Comparison of ENCODE assay signal across 17 mouse cellular contexts in the genomic region with DNA sequence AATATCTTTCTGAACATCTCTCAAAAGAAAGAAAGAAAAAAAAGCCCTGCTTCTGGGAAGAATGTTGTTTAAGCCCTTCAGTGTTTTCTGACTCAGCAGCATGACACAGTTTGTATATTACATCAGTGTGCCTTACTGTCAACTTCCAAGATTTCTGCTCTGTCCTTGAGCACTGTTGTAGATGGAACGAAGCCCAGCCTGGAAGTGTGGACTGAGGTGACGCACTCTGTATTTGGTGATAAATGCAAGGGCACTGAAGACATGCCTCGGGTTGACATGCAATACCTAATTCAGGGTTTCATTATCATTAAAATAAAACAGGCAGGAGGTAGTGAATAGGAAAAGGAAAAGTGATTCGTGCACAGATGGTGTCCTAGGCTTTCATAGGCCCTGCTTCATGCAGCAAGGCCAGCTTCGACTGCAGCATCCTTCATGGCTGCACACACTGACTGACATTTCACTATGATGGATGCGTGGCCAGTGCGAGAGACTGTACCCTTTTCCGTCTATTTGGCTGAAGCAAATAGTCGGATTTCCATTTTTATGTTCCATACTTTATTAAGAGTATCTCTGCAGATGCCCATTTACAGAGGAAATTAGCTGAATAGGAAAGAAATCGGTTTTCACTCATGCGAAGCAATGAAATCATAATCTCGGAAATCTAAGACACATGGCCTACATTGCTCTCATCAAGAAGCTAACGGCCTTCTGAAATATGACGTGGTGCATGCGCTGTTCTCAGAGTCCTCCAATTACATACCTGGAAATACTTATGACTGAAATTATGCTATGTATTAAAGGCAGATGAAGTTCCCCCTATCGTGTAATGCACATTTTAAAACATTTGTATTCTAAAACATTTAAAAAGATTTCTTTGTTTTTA.
DNase-seq lines count a peak whose midpoint lies in the region; ATAC-seq and TF ChIP-seq lines count a peak whose summit lies in the region.
"Had no signal": no experiment of that assay in that cellular context is flagged by ENCODE, and none has a peak within 500 bp of the region (broad histone marks: within the 10 kb centered on the region; RNA-seq: fewer than 3 reads in every experiment).

No protein-coding gene starts in this region.

- H3K27ac ChIP-seq in forebrain, embryonic 14.5 days (ENCODE audit: low read depth, low read length): no peak overlapping the region
- no peak overlapping the region for H3K27ac ChIP-seq in forebrain, embryonic 10.5 days
- no peak overlapping the region for H3K27ac ChIP-seq in lung, postnatal 0 days (ENCODE audit: low read length)
- H3K27ac ChIP-seq: hindbrain, embryonic 10.5 days; limb, embryonic 15.5 days had no signal

- WGBS in forebrain, embryonic 14.5 days: 73% methylated on average over 16 of the region's 16 CpGs
- WGBS in forebrain, embryonic 10.5 days: 91% methylated on average over 16 of the region's 16 CpGs
- 80% methylated on average over 16 of the region's 16 CpGs for WGBS in lung, postnatal 0 days

- TF ChIP-seq EP300 in lung, postnatal 0 days (IDR thresholded peaks at IDR 0.05): no peak

- H3K36me3 ChIP-seq in forebrain, embryonic 14.5 days (ENCODE audit: control insufficient read depth, insufficient read depth, low read length): no peaks in the 10 kb centered on the region
- H3K36me3 ChIP-seq in forebrain, embryonic 10.5 days (replicated peaks): no peaks in the 10 kb centered on the region
- H3K36me3 ChIP-seq in lung, postnatal 0 days (ENCODE audit: insufficient read depth, low read length): no peaks in the 10 kb centered on the region
- H3K36me3 ChIP-seq: hindbrain, embryonic 10.5 days; limb, embryonic 15.5 days had no signal

- H3K4me1 ChIP-seq in forebrain, embryonic 14.5 days (ENCODE audit: control insufficient read depth, insufficient read depth, low read length): 0 out of 2 replicates have a peak, but pooled peaks cover 4% of the 10 kb centered on the region
- H3K4me1 ChIP-seq in forebrain, embryonic 10.5 days: peaks cover 3% of the 10 kb centered on the region; the same call in 1 of the 2 replicates
- no peaks in the 10 kb centered on the region for H3K4me1 ChIP-seq in lung, postnatal 0 days (ENCODE audit: insufficient read depth, low read depth, low read length)
- H3K4me1 ChIP-seq: limb, embryonic 15.5 days had no signal

- no peak overlapping the region for H3K4me2 ChIP-seq in forebrain, embryonic 14.5 days (ENCODE audit: low read length)
- no peak overlapping the region for H3K4me2 ChIP-seq in lung, postnatal 0 days (replicated peaks; ENCODE audit: low read depth, low read length)
- H3K4me2 ChIP-seq: limb, embryonic 15.5 days had no signal

- no peak overlapping the region for H3K4me3 ChIP-seq in forebrain, embryonic 14.5 days (ENCODE audit: low read depth, low read length)
- no peak overlapping the region for H3K4me3 ChIP-seq in forebrain, embryonic 10.5 days
- no peak overlapping the region for H3K4me3 ChIP-seq in lung, postnatal 0 days (ENCODE audit: low read depth, low read length)
- H3K4me3 ChIP-seq: hindbrain, embryonic 10.5 days; limb, embryonic 15.5 days had no signal

- no peak overlapping the region for H3K9ac ChIP-seq in forebrain, embryonic 14.5 days (ENCODE audit: low read length)
- no peak overlapping the region for H3K9ac ChIP-seq in lung, postnatal 0 days (replicated peaks; ENCODE audit: low read depth)
- H3K9ac ChIP-seq: limb, embryonic 15.5 days; liver, postnatal 0 days had no signal

- ATAC-seq in forebrain, embryonic 14.5 days: peak; percentile 57; the same call in 1 of the 2 replicates
- no peak for ATAC-seq in lung, postnatal 0 days
- ATAC-seq: intestine, postnatal 0 days; liver, postnatal 0 days had no signal

- no peaks in the 10 kb centered on the region for H3K27me3 ChIP-seq in forebrain, embryonic 14.5 days (replicated peaks; ENCODE audit: control insufficient read depth, insufficient read depth, low read length)
- H3K27me3 ChIP-seq in forebrain, embryonic 10.5 days (ENCODE audit: poor library complexity, severe bottlenecking): no peaks in the 10 kb centered on the region
- H3K27me3 ChIP-seq in lung, postnatal 0 days (replicated peaks; ENCODE audit: insufficient read depth, low read length): no peaks in the 10 kb centered on the region
- H3K27me3 ChIP-seq: limb, embryonic 15.5 days had no signal

- no peaks in the 10 kb centered on the region for H3K9me3 ChIP-seq in forebrain, embryonic 14.5 days (replicated peaks; ENCODE audit: control insufficient read depth, low read length)
- no peaks in the 10 kb centered on the region for H3K9me3 ChIP-seq in forebrain, embryonic 10.5 days
- H3K9me3 ChIP-seq in lung, postnatal 0 days (ENCODE audit: low read length): no peaks in the 10 kb centered on the region
- H3K9me3 ChIP-seq: hindbrain, embryonic 10.5 days; limb, embryonic 15.5 days had no signal

- peak; percentile 36 for DNase-seq in forebrain, embryonic 14.5 days (ENCODE audit: low spot score)
- DNase-seq in forebrain, embryonic 10.5 days (ENCODE audit: extremely low spot score, low spot score): no peak
- peak; percentile 6 for DNase-seq in lung, postnatal 0 days (ENCODE audit: low spot score)
- no peak for DNase-seq in lung, postnatal 4 days
- peak; percentile 91 for DNase-seq in adrenal gland, adult 2 months
- DNase-seq in fibroblast of lung, adult 2 months (ENCODE audit: low read depth): peak; percentile 9
- DNase-seq in Muller cell, postnatal 12 days (ENCODE audit: inconsistent ontology term): no peak
- DNase-seq in thymus, postnatal 36 days: no peak
- DNase-seq: B cell, adult 2 months; cerebellum, adult 9-11 months; gastrocnemius, postnatal 10 days; kidney, postnatal 14 days; liver, postnatal 0 days; right cerebral cortex, postnatal 25 days had no signal

- no peak for TF ChIP-seq CTCF in lung, postnatal 0 days (IDR thresholded peaks at IDR 0.05)

Comparison
In these comparisons a context has a peak if more than half of its experiments do, and no peak if none do; other contexts are left out.
1. DNase-seq: peak in forebrain, embryonic 14.5 days (single experiment), lung, postnatal 0 days (single experiment), adrenal gland, adult 2 months (single experiment) and fibroblast of lung, adult 2 months (single experiment); none in forebrain, embryonic 10.5 days (single experiment), lung, postnatal 4 days (0 of 2), Muller cell, postnatal 12 days (single experiment) and thymus, postnatal 36 days (0 of 2).